Mouse (Mus musculus): ENCODE measurements around the gene Xrcc1. TPM values are rescaled to one million over a fixed set of nuclear protein-coding genes. Genes with fewer than 3 reads are reported as not detected.
A peak's percentile ranks its signal among the peaks of the same experiment; 100 is the strongest.

Xrcc1 gene
- polyA plus RNA-seq, 1 experiment = 129 TPM

DNA sequence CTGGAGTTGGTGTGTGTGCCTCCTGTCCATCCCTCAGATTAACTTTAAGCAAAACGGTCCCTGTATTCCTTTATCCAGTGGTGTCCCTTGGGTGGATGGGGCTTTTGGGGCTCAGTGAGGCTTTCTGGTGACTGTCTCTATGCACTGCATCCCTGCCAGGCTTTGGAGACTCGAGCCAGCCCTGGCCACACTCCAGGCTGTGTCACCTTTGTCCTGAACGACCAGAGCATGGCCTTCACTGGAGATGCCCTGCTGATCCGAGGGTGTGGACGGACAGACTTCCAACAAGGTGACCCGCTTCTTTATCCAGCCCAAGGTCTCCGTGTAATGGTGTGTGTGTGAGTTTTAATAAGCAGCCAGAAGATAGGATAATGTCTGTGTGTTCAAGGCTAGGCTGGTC, 60.0 kb downstream of the Xrcc1 start:
- no peak overlapping the region for H3K27ac ChIP-seq (ENCODE audit: control insufficient read depth, insufficient read depth, low read depth, low read length, poor library complexity)
- WGBS = 75% methylated on average over 7 of the region's 7 CpGs
- H3K4me1 ChIP-seq (ENCODE audit: control insufficient read depth, insufficient read depth, low read length) = peaks cover 3% of the 10 kb centered on the region
- no peak overlapping the region for H3K4me3 ChIP-seq (replicated peaks; ENCODE audit: control insufficient read depth, low read depth, low read length)
- TF ChIP-seq POLR2A (IDR thresholded peaks at IDR 0.05; ENCODE audit: borderline replicate concordance, control insufficient read depth, low read depth, low read length) (no peak), CTCF (IDR thresholded peaks at IDR 0.05; ENCODE audit: control insufficient read depth, insufficient read depth, low read length) (no peak)

DNA sequence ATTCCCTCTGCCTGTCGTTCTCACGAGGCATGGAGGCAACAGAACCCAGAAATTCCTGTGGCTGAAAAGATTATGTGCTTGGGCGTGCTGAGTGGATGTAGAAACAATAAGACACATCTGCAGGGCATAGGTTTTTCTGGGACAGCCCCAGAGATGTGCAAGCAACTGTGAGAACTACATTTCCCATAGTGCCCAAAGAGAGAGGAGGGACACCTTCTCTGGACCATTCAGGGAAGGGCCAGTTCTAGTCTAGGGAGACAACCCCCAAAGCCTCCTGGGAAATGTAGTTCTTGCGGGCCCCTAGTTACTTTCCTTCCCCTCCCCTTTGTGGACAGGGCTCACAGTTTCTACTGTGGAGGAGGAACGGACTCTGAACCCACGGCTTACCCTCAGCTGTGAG, 61.9 kb downstream of the Xrcc1 start:
- WGBS = 36% methylated on average over 6 of the region's 6 CpGs
- no peak for TF ChIP-seq POLR2A (IDR thresholded peaks at IDR 0.05; ENCODE audit: borderline replicate concordance, control insufficient read depth, low read depth, low read length)
- no peak for TF ChIP-seq CTCF (IDR thresholded peaks at IDR 0.05; ENCODE audit: control insufficient read depth, insufficient read depth, low read length)
- Histone ChIP-seq H3K4me1 (ENCODE audit: control insufficient read depth, insufficient read depth, low read length) (peaks cover 2% of the 10 kb centered on the region; the same call in 1 of the 2 replicates), H3K27ac (ENCODE audit: control insufficient read depth, insufficient read depth, low read depth, low read length, poor library complexity) (peak overlapping the region; percentile 37; the same call in 1 of the 2 replicates), H3K4me3 (replicated peaks; ENCODE audit: control insufficient read depth, low read depth, low read length) (peak overlapping the region; percentile 10)

DNA sequence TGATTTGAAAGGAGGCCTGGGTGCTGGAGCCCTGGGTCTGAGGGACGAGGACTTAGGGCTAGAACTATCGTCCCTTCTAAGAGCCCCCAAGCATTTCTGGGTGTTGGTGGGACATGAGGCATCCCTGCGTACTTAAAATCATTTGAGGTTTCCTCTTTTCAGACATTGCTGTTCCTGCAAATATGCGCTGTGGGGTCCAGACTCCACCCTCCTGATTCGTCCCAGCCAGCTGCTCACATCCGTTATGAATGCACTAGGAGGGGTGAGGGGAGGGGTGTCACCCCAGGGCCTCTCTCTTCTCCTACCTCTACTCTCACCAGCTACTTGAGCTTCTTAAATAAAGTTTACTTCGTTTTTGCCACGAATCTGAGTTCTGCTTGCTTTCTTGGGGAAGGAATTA, 62.5 kb downstream of the Xrcc1 start:
- peak overlapping the region; percentile 10 for H3K4me3 ChIP-seq (replicated peaks; ENCODE audit: control insufficient read depth, low read depth, low read length)
- H3K4me1 ChIP-seq (ENCODE audit: control insufficient read depth, insufficient read depth, low read length) = peaks cover 2% of the 10 kb centered on the region; the same call in 1 of the 2 replicates
- H3K27ac ChIP-seq (ENCODE audit: control insufficient read depth, insufficient read depth, low read depth, low read length, poor library complexity) = peak overlapping the region; percentile 37
- no peak for TF ChIP-seq CTCF (IDR thresholded peaks at IDR 0.05; ENCODE audit: control insufficient read depth, insufficient read depth, low read length)
- no peak for TF ChIP-seq POLR2A (IDR thresholded peaks at IDR 0.05; ENCODE audit: borderline replicate concordance, control insufficient read depth, low read depth, low read length)
- 16% methylated on average over 8 of the region's 8 CpGs for WGBS

DNA sequence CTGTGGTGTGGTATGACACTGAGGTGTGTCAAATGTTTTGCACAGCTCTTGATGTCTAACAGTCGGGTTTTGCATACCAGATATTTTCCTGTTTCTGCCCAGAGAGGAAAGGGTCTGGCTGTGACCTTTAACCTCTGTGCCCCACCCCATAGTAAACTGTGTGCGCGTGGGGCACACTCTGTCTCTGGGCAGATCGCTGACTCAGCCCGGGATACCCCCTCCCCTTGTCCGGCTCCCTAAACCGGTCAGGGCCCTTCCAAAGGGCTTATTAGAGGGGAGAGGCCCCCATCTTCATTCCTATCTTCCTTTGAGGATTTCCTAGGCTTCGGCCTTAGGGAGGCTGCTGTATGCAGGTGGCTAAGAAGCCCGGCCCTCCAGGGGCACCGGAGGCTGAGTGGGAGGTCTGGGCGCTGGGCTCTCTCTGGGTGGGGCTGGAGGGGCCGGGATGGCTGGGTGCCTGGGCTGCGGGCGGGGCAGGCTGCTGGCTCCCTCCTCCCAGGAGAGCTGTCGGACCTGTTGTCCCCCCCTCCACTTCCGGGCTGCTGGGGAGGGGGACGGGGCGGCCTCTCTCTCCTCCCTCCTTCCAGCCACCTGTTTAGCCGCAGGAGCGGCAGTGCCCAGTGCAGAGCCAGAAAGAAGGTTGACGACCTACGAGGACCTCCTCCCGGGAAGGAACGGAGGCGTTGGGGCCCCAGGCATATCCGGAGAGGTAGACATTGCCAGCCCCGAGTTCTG, 64.2 kb downstream of the Xrcc1 start, which contains the start of gene Phldb3:
Gene Phldb3 (plus strand): TSS at position 620 of the 735 bp plus-strand sequence.
- H3K4me1 ChIP-seq (ENCODE audit: control insufficient read depth, insufficient read depth, low read length) = peaks cover 2% of the 10 kb centered on the region; the same call in 1 of the 2 replicates
- TF ChIP-seq CTCF (IDR thresholded peaks at IDR 0.05; ENCODE audit: control insufficient read depth, insufficient read depth, low read length) (no peak), POLR2A (IDR thresholded peaks at IDR 0.05; ENCODE audit: borderline replicate concordance, control insufficient read depth, low read depth, low read length) (peak; percentile 39; the same call in 1 of the 2 replicates)
- 2% methylated on average over 26 of the region's 27 CpGs for WGBS
- H3K27ac ChIP-seq (ENCODE audit: control insufficient read depth, insufficient read depth, low read depth, low read length, poor library complexity) = peak within 1 kb of the TSS; percentile 66
- peak within 1 kb of the TSS; percentile 92 for H3K4me3 ChIP-seq (replicated peaks; ENCODE audit: control insufficient read depth, low read depth, low read length)

DNA sequence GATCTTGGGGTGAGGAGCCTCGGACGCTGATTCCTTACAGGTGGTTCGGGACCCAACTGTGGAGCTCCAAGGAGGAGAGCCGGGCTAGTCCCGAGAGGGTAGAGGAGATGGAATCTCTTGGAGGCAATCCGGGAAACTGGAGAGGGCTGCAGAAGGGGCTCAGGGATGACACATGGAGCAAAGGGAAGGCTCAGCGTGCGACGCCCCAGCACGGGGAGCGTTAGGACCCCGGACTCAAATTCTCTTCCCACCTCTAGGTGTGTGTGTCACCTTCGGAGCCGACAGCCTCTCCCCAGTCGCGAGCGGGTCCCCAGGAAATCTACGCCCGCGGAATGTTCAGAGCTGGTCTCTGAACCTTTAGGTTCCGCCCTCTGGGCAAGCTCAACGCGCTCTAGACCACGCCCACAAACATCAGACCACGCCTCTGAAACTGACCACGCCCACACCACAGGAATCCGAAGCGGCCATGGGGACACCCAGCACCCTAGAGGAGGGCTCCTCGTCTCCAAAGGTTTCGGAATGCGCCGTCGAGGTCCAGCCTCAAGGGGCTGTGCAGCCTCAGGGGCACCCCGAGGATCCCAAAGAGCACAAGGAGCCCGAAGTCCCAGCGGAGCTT, 64.9 kb downstream of the Xrcc1 start:
- peak; percentile 54; the same call in 1 of the 2 replicates for TF ChIP-seq POLR2A (IDR thresholded peaks at IDR 0.05; ENCODE audit: borderline replicate concordance, control insufficient read depth, low read depth, low read length)
- no peak for TF ChIP-seq CTCF (IDR thresholded peaks at IDR 0.05; ENCODE audit: control insufficient read depth, insufficient read depth, low read length)
- Histone ChIP-seq H3K4me1 (ENCODE audit: control insufficient read depth, insufficient read depth, low read length) (peaks cover 2% of the 10 kb centered on the region; the same call in 1 of the 2 replicates), H3K4me3 (replicated peaks; ENCODE audit: control insufficient read depth, low read depth, low read length) (peak overlapping the region; percentile 92), H3K27ac (ENCODE audit: control insufficient read depth, insufficient read depth, low read depth, low read length, poor library complexity) (peak overlapping the region; percentile 66)
- under 1% methylated on average over 36 of the region's 36 CpGs for WGBS

DNA sequence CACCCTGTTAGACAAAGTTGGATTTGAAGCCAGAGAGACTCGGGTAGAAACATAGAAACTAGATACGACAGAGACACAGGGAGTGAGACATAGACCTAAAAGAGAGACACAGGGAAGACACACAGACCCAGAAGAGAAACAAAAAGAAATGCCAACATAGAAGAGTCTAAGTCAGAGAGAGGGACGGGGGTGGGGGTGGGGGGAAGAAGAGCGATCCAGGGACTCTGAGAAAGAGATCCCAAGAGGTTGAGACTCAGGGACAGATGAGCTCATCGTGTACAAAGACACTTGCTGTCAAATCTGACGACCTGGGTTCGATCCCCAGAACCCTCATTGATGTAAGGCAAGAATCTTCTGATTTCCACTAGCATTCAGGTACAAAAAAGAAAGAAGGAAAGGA, 65.6 kb downstream of the Xrcc1 start:
- Histone ChIP-seq H3K4me3 (replicated peaks; ENCODE audit: control insufficient read depth, low read depth, low read length) (peak overlapping the region; percentile 92), H3K27ac (ENCODE audit: control insufficient read depth, insufficient read depth, low read depth, low read length, poor library complexity) (no peak overlapping the region), H3K4me1 (ENCODE audit: control insufficient read depth, insufficient read depth, low read length) (peaks cover 3% of the 10 kb centered on the region; the same call in 1 of the 2 replicates)
- 13% methylated on average over 7 of the region's 7 CpGs for WGBS
- TF ChIP-seq POLR2A (IDR thresholded peaks at IDR 0.05; ENCODE audit: borderline replicate concordance, control insufficient read depth, low read depth, low read length) = no peak
- no peak for TF ChIP-seq CTCF (IDR thresholded peaks at IDR 0.05; ENCODE audit: control insufficient read depth, insufficient read depth, low read length)

DNA sequence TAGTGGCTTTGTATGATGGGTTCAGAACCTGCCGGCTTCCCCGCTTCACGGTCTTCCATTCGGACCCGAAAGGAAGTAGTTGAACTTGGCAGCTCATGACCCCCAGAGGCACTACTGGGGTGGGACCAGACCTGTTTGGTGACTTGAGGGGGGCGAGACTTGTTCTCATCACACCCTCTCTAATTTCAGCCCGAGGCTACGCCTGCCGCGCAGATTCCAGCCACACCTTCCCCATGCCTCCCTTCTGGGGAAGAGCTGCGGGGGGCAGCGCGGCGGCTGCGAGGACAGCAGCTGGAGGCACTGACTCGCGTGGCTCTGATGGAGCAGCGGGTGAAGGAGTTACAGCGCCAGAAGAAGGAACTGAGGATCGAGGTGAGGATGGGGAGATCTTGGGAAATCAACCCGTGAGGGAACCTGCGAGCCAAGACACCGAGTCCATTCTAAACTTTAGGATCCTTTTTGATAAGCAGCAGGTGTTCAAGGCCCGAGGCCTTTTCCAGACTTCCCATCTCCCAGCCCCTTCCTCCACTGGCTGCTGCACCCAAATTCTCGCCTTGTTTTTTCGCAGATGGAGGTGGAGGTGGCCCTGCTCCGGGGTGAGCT, 66.3 kb downstream of the Xrcc1 start:
- peak overlapping the region; percentile 30 for H3K4me3 ChIP-seq (replicated peaks; ENCODE audit: control insufficient read depth, low read depth, low read length)
- WGBS = 25% methylated on average over 27 of the region's 27 CpGs
- H3K27ac ChIP-seq (ENCODE audit: control insufficient read depth, insufficient read depth, low read depth, low read length, poor library complexity) = no peak overlapping the region; the same call in 1 of the 2 replicates
- no peak for TF ChIP-seq POLR2A (IDR thresholded peaks at IDR 0.05; ENCODE audit: borderline replicate concordance, control insufficient read depth, low read depth, low read length)
- no peak for TF ChIP-seq CTCF (IDR thresholded peaks at IDR 0.05; ENCODE audit: control insufficient read depth, insufficient read depth, low read length)
- peaks cover 6% of the 10 kb centered on the region; the same call in 1 of the 2 replicates for H3K4me1 ChIP-seq (ENCODE audit: control insufficient read depth, insufficient read depth, low read length)

DNA sequence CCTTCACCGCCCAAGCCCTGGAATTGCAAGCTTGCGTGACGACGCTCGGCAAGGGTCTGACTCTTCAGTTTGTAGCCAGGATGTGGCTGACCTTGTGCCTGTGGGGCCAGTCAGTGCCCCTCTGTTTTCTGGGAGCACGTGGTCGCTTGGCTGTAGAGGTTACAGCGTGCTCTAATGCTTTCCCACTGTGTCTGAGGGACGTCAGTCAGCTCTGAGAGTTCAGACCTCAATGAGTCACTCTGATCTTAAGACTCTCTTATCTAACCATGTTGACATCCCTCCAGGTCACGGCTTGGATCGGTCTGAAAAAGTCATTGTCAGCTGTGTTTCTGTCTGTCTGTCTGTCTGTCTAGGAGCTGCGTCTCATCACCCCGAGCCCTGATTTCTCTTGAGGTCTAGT, 68.7 kb downstream of the Xrcc1 start:
- WGBS = 66% methylated on average over 13 of the region's 13 CpGs
- TF ChIP-seq POLR2A (IDR thresholded peaks at IDR 0.05; ENCODE audit: borderline replicate concordance, control insufficient read depth, low read depth, low read length) (no peak), CTCF (IDR thresholded peaks at IDR 0.05; ENCODE audit: control insufficient read depth, insufficient read depth, low read length) (no peak)
- Histone ChIP-seq H3K4me3 (replicated peaks; ENCODE audit: control insufficient read depth, low read depth, low read length) (no peak overlapping the region), H3K4me1 (ENCODE audit: control insufficient read depth, insufficient read depth, low read length) (peaks cover 6% of the 10 kb centered on the region; the same call in 1 of the 2 replicates), H3K27ac (ENCODE audit: control insufficient read depth, insufficient read depth, low read depth, low read length, poor library complexity) (no peak overlapping the region)
